ENCODE assay signal across 10 mouse cellular contexts in the genomic region with DNA sequence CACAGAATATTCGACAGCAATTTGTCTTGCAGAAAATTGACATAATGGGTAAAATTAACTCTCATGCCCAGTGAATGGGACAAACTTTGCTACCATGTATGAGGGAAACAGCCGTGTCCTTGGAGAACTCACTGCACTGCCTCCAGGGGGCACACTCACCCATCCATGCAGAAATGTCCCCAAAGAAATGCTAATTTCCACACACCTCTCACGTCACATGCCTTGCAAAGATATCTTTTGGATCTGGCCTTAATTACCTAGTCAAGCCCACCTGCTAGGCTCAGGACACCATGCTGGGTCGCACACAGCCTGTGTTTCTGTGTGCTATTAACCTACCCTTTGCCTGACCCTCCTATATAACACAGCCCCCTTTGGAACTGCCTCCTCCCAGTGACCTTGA.
DNase-seq lines count a peak whose midpoint lies in the region; ATAC-seq and TF ChIP-seq lines count a peak whose summit lies in the region.
"Had no signal": no experiment of that assay in that cellular context is flagged by ENCODE, and none has a peak within 500 bp of the region (broad histone marks: within the 10 kb centered on the region; RNA-seq: fewer than 3 reads in every experiment).

No protein-coding gene starts in this region.

- H3K9me3 ChIP-seq in midbrain, embryonic 15.5 days: no peaks in the 10 kb centered on the region
- H3K9me3 ChIP-seq: stomach, embryonic 15.5 days had no signal

- 58% methylated on average over 4 of the region's 4 CpGs for WGBS in liver, adult 2 months
- WGBS in midbrain, embryonic 15.5 days: 51% methylated on average over 4 of the region's 4 CpGs

- H3K4me2 ChIP-seq in midbrain, embryonic 15.5 days: no peak overlapping the region
- H3K4me2 ChIP-seq: stomach, embryonic 15.5 days had no signal

- no peak for ATAC-seq in midbrain, embryonic 15.5 days (replicated peaks)

- no peaks in the 10 kb centered on the region for H3K27me3 ChIP-seq in liver, adult 2 months (ENCODE audit: control insufficient read depth, insufficient read depth, low read length)
- no peaks in the 10 kb centered on the region for H3K27me3 ChIP-seq in midbrain, embryonic 15.5 days (replicated peaks)
- H3K27me3 ChIP-seq: stomach, embryonic 15.5 days had no signal

- no peak overlapping the region for H3K4me3 ChIP-seq in liver, adult 2 months (ENCODE audit: insufficient read depth, low read depth, low read length)
- H3K4me3 ChIP-seq in midbrain, embryonic 15.5 days: no peak overlapping the region
- H3K4me3 ChIP-seq: stomach, embryonic 15.5 days had no signal

- peaks cover 10% of the 10 kb centered on the region for H3K4me1 ChIP-seq in liver, adult 2 months (ENCODE audit: control insufficient read depth, insufficient read depth, low read length)
- H3K4me1 ChIP-seq in midbrain, embryonic 15.5 days: no peaks in the 10 kb centered on the region
- H3K4me1 ChIP-seq: stomach, embryonic 15.5 days had no signal

- no peaks in the 10 kb centered on the region for H3K79me2 ChIP-seq in liver, adult 2 months (ENCODE audit: control insufficient read depth, insufficient read depth, low read length)

- DNase-seq in adrenal gland, adult (ENCODE audit: inconsistent age in 2 of 2, low spot score in 1 of 2): peak; percentile 27 to 70
- DNase-seq in adrenal gland, adult 8-10 months: no peak
- peak; percentile 15 for DNase-seq in left cerebral cortex, postnatal 4 days
- no peak for DNase-seq in left cerebral cortex, adult 11 months (ENCODE audit: low spot score)
- peak; percentile 51 for DNase-seq in adrenal gland, postnatal 25 days
- DNase-seq in liver, adult 2 months (ENCODE audit: extremely low read depth, low read depth, low spot score): peak; percentile 30
- DNase-seq in thymus, postnatal 14 days: peak; percentile 38

- no peaks in the 10 kb centered on the region for H3K36me3 ChIP-seq in liver, adult 2 months (ENCODE audit: control insufficient read depth, insufficient read depth, low read length)
- no peaks in the 10 kb centered on the region for H3K36me3 ChIP-seq in midbrain, embryonic 15.5 days (replicated peaks)
- H3K36me3 ChIP-seq: stomach, embryonic 15.5 days had no signal

- H3K9ac ChIP-seq in liver, adult 2 months (ENCODE audit: low read depth, low read length): no peak overlapping the region
- H3K9ac ChIP-seq in midbrain, embryonic 15.5 days: no peak overlapping the region
- H3K9ac ChIP-seq: stomach, embryonic 15.5 days had no signal

- peak; percentile 71 for TF ChIP-seq CTCF in liver, adult 2 months (IDR thresholded peaks at IDR 0.05; ENCODE audit: low read depth, low read length)

- no peak for TF ChIP-seq POLR2A in liver, adult 2 months (IDR thresholded peaks at IDR 0.05; ENCODE audit: extremely low read depth, insufficient read depth, low read length)

- intact Hi-C loops in left cerebral cortex, postnatal 4 days (cut with DNase I): loop anchor here (2.0 kb wide), 1 partner anchor 236 kb away; a partner anchor contains a TSS

- H3K27ac ChIP-seq in liver, adult 2 months (replicated peaks; ENCODE audit: insufficient read depth, low read depth, low read length): no peak overlapping the region
- no peak overlapping the region for H3K27ac ChIP-seq in midbrain, embryonic 15.5 days
- H3K27ac ChIP-seq: macrophage; stomach, embryonic 15.5 days had no signal

Comparison
In these comparisons a context has a peak if more than half of its experiments do, and no peak if none do; other contexts are left out.
1. DNase-seq: peak in adrenal gland, adult (2 of 2), left cerebral cortex, postnatal 4 days (single experiment), adrenal gland, postnatal 25 days (single experiment), liver, adult 2 months (single experiment) and thymus, postnatal 14 days (single experiment); none in adrenal gland, adult 8-10 months (single experiment) and left cerebral cortex, adult 11 months (single experiment).